Mouse (Mus musculus): ENCODE results near the gene Ncoa1. TPM values are rescaled to one million over a fixed set of nuclear protein-coding genes. Genes with fewer than 3 reads are reported as not detected.
"Not testable (repeated sequence)": the region's sequence is repeated elsewhere in the genome, so short reads cannot be mapped to it uniquely, and the experiment has no call there.

Ncoa1 gene
- total RNA-seq, 2 experiments from 2014 or later, result 98.4 to 101 TPM

GRCm38 (mm10) chr12:4477941-4478795 lies 1.2 kb upstream of the Ncoa1 start:
- no peak for DNase-seq (ENCODE audit: low spot score in 2 of 2)
- intact Hi-C loops (cut with DNase I), result loop anchor here (2.0 to 5.0 kb wide), 4 partner anchors 45 to 346 kb away; partner anchors contain the start of genes Adcy3, Gm3625 and Itsn2

- intact Hi-C loops (cut with DNase I), result loop anchor here (2.0 to 5.0 kb wide), 4 partner anchors 46 to 344 kb away; partner anchors contain the start of genes Adcy3, Gm3625 and Itsn2
- DNase-seq (ENCODE audit: low spot score in 2 of 2), result peak; percentile 44 to 61
Observed at GRCm38 (mm10) chr12:4476291-4476831, 621 bp downstream of the Ncoa1 start.

- intact Hi-C loops (cut with DNase I), result loop anchor here (5.0 kb wide), 3 partner anchors 72 to 343 kb away; partner anchors contain the start of genes Adcy3, Gm3625 and Itsn2
- no peak for DNase-seq (ENCODE audit: low spot score in 2 of 2)
Observed at GRCm38 (mm10) chr12:4475251-4475993, 1.6 kb downstream of the Ncoa1 start.

- DNase-seq (ENCODE audit: low spot score in 2 of 2), result no peak
- intact Hi-C loops (cut with DNase I), result no loop called here
Observed at GRCm38 (mm10) chr12:4469115-4469514, 7.9 kb downstream of the Ncoa1 start.

- DNase-seq (ENCODE audit: low spot score in 2 of 2), result no peak
- intact Hi-C loops (cut with DNase I), result no loop called here
Observed at GRCm38 (mm10) chr12:4463701-4464100, 13.3 kb downstream of the Ncoa1 start.

GRCm38 (mm10) chr12:4462420-4462819 lies 14.6 kb downstream of the Ncoa1 start:
- intact Hi-C loops (cut with DNase I), result no loop called here
- no peak for DNase-seq (ENCODE audit: low spot score in 2 of 2)

- no peak for DNase-seq (ENCODE audit: low spot score in 2 of 2)
- intact Hi-C loops (cut with DNase I), result no loop called here
Observed at GRCm38 (mm10) chr12:4460990-4461389, 16.0 kb downstream of the Ncoa1 start.

- intact Hi-C loops (cut with DNase I), result no loop called here
- no peak for DNase-seq (ENCODE audit: low spot score in 2 of 2)
Observed at GRCm38 (mm10) chr12:4454956-4455565, 21.9 kb downstream of the Ncoa1 start.

GRCm38 (mm10) chr12:4454248-4454647 lies 22.7 kb downstream of the Ncoa1 start:
- intact Hi-C loops (cut with DNase I), result no loop called here
- DNase-seq (ENCODE audit: low spot score in 2 of 2), result no peak

- intact Hi-C loops (cut with DNase I), result no loop called here
Observed at GRCm38 (mm10) chr12:4452233-4452632, 24.7 kb downstream of the Ncoa1 start.

GRCm38 (mm10) chr12:4450485-4450884 lies 26.5 kb downstream of the Ncoa1 start:
- intact Hi-C loops (cut with DNase I); DNase-seq (ENCODE audit: low spot score in 2 of 2): not testable (repeated sequence)

More at GRCm38 (mm10) chr12:4452233-4452632, 24.7 kb downstream of the Ncoa1 start:
- no peak for DNase-seq (ENCODE audit: low spot score in 2 of 2)

- DNase-seq (ENCODE audit: low spot score in 2 of 2), result no peak
- intact Hi-C loops (cut with DNase I), result no loop called here
Observed at GRCm38 (mm10) chr12:4448076-4448589, 28.8 kb downstream of the Ncoa1 start.

- intact Hi-C loops (cut with DNase I), result no loop called here
- no peak for DNase-seq (ENCODE audit: low spot score in 2 of 2)
Observed at GRCm38 (mm10) chr12:4444946-4445345, 32.0 kb downstream of the Ncoa1 start.

- no peak for DNase-seq (ENCODE audit: low spot score in 2 of 2)
- intact Hi-C loops (cut with DNase I), result no loop called here
Observed at GRCm38 (mm10) chr12:4441451-4441850, 35.5 kb downstream of the Ncoa1 start.

GRCm38 (mm10) chr12:4436198-4436597 lies 40.8 kb downstream of the Ncoa1 start:
- no peak for DNase-seq (ENCODE audit: low spot score in 2 of 2)
- intact Hi-C loops (cut with DNase I), result no loop called here

- intact Hi-C loops (cut with DNase I), result no loop called here
- peak; percentile 31 to 42 for DNase-seq (ENCODE audit: low spot score in 2 of 2)
Observed at GRCm38 (mm10) chr12:4433549-4433948, 43.4 kb downstream of the Ncoa1 start.

GRCm38 (mm10) chr12:4431978-4432377 lies 45.0 kb downstream of the Ncoa1 start:
- intact Hi-C loops (cut with DNase I), result no loop called here
- DNase-seq (ENCODE audit: low spot score in 2 of 2), result no peak

- intact Hi-C loops (cut with DNase I), result no loop called here
- DNase-seq (ENCODE audit: low spot score in 2 of 2), result peak in 1 of 2 experiments; percentile 56
Observed at GRCm38 (mm10) chr12:4430061-4430825, 46.7 kb downstream of the Ncoa1 start.

GRCm38 (mm10) chr12:4418824-4419223 lies 58.2 kb downstream of the Ncoa1 start:
- intact Hi-C loops (cut with DNase I), result no loop called here

More at GRCm38 (mm10) chr12:4418824-4419223, 58.2 kb downstream of the Ncoa1 start:
- DNase-seq (ENCODE audit: low spot score in 2 of 2), result no peak
